Mouse (Mus musculus) forebrain, embryonic 14.5 days (tissue): Measurements from ENCODE around the gene Scamp4. TPM values are rescaled to one million over a fixed set of nuclear protein-coding genes. Genes with fewer than 3 reads are reported as not detected.

Experiments used
- ATAC-seq: fragments of 200-750 bp; cut with Nextera tagmentation; 2 replicates; pipeline ENCODE4 v1.8.0; 2017; ENCODE audit warnings: mild to moderate bottlenecking, moderate library complexity
- DNase-seq: peaks from one replicate; pipeline ENCODE4 v3.0.0-alpha.2; 2015; ENCODE audit warnings: low spot score
- H3K27ac ChIP-seq: fragments of 300-500 bp; sonication (generic); 2 replicates; pipeline ENCODE4 v1.5.1; 2014; ENCODE audit warnings: low read depth, mild to moderate bottlenecking, control low read depth, low read length, moderate library complexity
- H3K27me3 ChIP-seq: fragments of 300-500 bp; sonication (generic); replicated peaks from 2 replicates; pipeline ENCODE4 v1.6.1; 2014; ENCODE audit warnings: low read length, control low read depth, mixed read lengths; ENCODE audit not compliant: control insufficient read depth, insufficient read depth
- H3K36me3 ChIP-seq: fragments of 300-500 bp; sonication (generic); 2 replicates; pipeline ENCODE4 v1.6.1; 2014; ENCODE audit warnings: low read length, control low read depth; ENCODE audit not compliant: control insufficient read depth, insufficient read depth
- H3K4me1 ChIP-seq: fragments of 300-500 bp; sonication (generic); 2 replicates; pipeline ENCODE4 v1.6.1; 2014; ENCODE audit warnings: antibody characterized with exemption, low read length, control low read depth; ENCODE audit not compliant: control insufficient read depth, insufficient read depth
- H3K4me2 ChIP-seq: fragments of 300-500 bp; sonication (generic); 2 replicates; pipeline ENCODE4 v1.6.1; 2014; ENCODE audit warnings: mild to moderate bottlenecking, control low read depth, low read length
- H3K4me3 ChIP-seq: fragments of 300-500 bp; sonication (generic); 2 replicates; pipeline ENCODE4 v1.5.1; 2014; ENCODE audit warnings: low read depth, low read length, control low read depth
- H3K9ac ChIP-seq: fragments of 300-500 bp; sonication (generic); 2 replicates; pipeline ENCODE4 v1.6.1; 2014; ENCODE audit warnings: mild to moderate bottlenecking, low read length, control low read depth, moderate library complexity
- H3K9me3 ChIP-seq: fragments of 300-500 bp; sonication (generic); replicated peaks from 2 replicates; pipeline ENCODE4 v1.6.1; 2016; ENCODE audit warnings: low read length, control low read depth, mixed read lengths; ENCODE audit not compliant: control insufficient read depth
- WGBS: fragments of 180-500 bp; shearing (Covaris S2); extraction: QIAGEN DNeasy Blood & Tissue Kit; methylation state at CpG from one replicate; pipeline ENCODE4 v1.1.7; 2014; 5-methylcytosine and 5-hydroxymethylcytosine counted together
- polyA plus RNA-seq: library from polyadenylated mRNA; unstranded; fragments of >200 nt; fragmentation: Nextera tagmentation; extraction: Ambion mirVana; gene quantifications from 2 replicates; pipeline ENCODE4 v1.2.1, GENCODE M21; 2014

Scamp4 gene
- polyA plus RNA-seq, 1 experiment from 2014 or later: 57.7 TPM

- Histone ChIP-seq H3K4me3 (peak overlapping the region; percentile 75), H3K27me3 (no peaks in the 10 kb centered on the region), H3K9ac (peak overlapping the region; percentile 79), H3K27ac (peak overlapping the region; percentile 82), H3K36me3 (no peaks in the 10 kb centered on the region), H3K4me1 (peaks cover 24% of the 10 kb centered on the region), H3K9me3 (no peaks in the 10 kb centered on the region), H3K4me2 (peak overlapping the region; percentile 95)
- under 1% methylated on average over 66 of the region's 96 CpGs for WGBS
- peak; percentile 43 for DNase-seq
- peak; percentile 1; the same call in 1 of the 2 replicates for ATAC-seq
Observed at GRCm38 (mm10) chr10:80576351-80577194, 26.1 kb upstream of the Scamp4 start.

GRCm38 (mm10) chr10:80577195-80578130, 25.2 kb upstream of the Scamp4 start, which contains the start of gene Klf16:
Klf16 (minus strand) TSS chr10:80577321.
- H3K27me3 ChIP-seq: no peaks in the 10 kb centered on the region
- H3K27ac ChIP-seq: peak within 1 kb of the TSS; percentile 82
- ATAC-seq (peak; percentile 83), DNase-seq (peak; percentile 96)
- no peaks in the 10 kb centered on the region for H3K36me3 ChIP-seq
- under 1% methylated on average over 59 of the region's 97 CpGs for WGBS
- peak within 1 kb of the TSS; percentile 75 for H3K4me3 ChIP-seq
- peak within 1 kb of the TSS; percentile 95 for H3K4me2 ChIP-seq
- peak within 1 kb of the TSS; percentile 79 for H3K9ac ChIP-seq
- H3K9me3 ChIP-seq: no peaks in the 10 kb centered on the region
- peaks cover 24% of the 10 kb centered on the region for H3K4me1 ChIP-seq

- whole genome bisulfite sequencing: under 1% methylated on average over 29 of the region's 29 CpGs
- peaks cover 1% of the 10 kb centered on the region for H3K36me3 ChIP-seq
- peak overlapping the region; percentile 82; the same call in 1 of the 2 replicates for H3K27ac ChIP-seq
- H3K4me3 ChIP-seq: peak overlapping the region; percentile 75
- H3K4me2 ChIP-seq: peak overlapping the region; percentile 95
- H3K9ac ChIP-seq: peak overlapping the region; percentile 79
- H3K9me3 ChIP-seq: no peaks in the 10 kb centered on the region
- H3K4me1 ChIP-seq: peaks cover 24% of the 10 kb centered on the region
- H3K27me3 ChIP-seq: no peaks in the 10 kb centered on the region
- DNase-seq (peak; percentile 66), ATAC-seq (peak; percentile 32; the same call in 1 of the 2 replicates)
Observed at GRCm38 (mm10) chr10:80578131-80578750, 24.4 kb upstream of the Scamp4 start.

- Histone ChIP-seq H3K9me3 (no peaks in the 10 kb centered on the region), H3K27me3 (no peaks in the 10 kb centered on the region), H3K36me3 (peaks cover 8% of the 10 kb centered on the region), H3K27ac (no peak overlapping the region), H3K4me3 (no peak overlapping the region), H3K4me2 (peak overlapping the region; percentile 95; the same call in 1 of the 2 replicates), H3K4me1 (peaks cover 19% of the 10 kb centered on the region), H3K9ac (no peak overlapping the region)
- no peak for ATAC-seq
- 4% methylated on average over 8 of the region's 8 CpGs for WGBS
- peak; percentile 67 for DNase-seq
Observed at GRCm38 (mm10) chr10:80578911-80579310, 23.8 kb upstream of the Scamp4 start.

- Histone ChIP-seq H3K36me3 (peaks cover 18% of the 10 kb centered on the region), H3K9ac (no peak overlapping the region), H3K27me3 (no peaks in the 10 kb centered on the region), H3K4me2 (no peak overlapping the region), H3K27ac (no peak overlapping the region), H3K4me1 (0 out of 2 replicates have a peak, but pooled peaks cover 2% of the 10 kb centered on the region), H3K9me3 (no peaks in the 10 kb centered on the region), H3K4me3 (no peak overlapping the region)
- DNase-seq (no peak), ATAC-seq (no peak)
- WGBS: 82% methylated on average over 5 of the region's 5 CpGs
Observed at GRCm38 (mm10) chr10:80583047-80583446, 19.6 kb upstream of the Scamp4 start.

GRCm38 (mm10) chr10:80584045-80584488, 18.6 kb upstream of the Scamp4 start:
- Histone ChIP-seq H3K4me1 (peaks cover 3% of the 10 kb centered on the region), H3K27me3 (no peaks in the 10 kb centered on the region), H3K9ac (no peak overlapping the region), H3K36me3 (peaks cover 18% of the 10 kb centered on the region), H3K4me3 (no peak overlapping the region), H3K27ac (no peak overlapping the region), H3K9me3 (no peaks in the 10 kb centered on the region), H3K4me2 (no peak overlapping the region)
- no peak for DNase-seq
- no peak; the same call in 1 of the 2 replicates for ATAC-seq
- WGBS: 73% methylated on average over 12 of the region's 12 CpGs

GRCm38 (mm10) chr10:80584642-80585552, 17.8 kb upstream of the Scamp4 start:
- no peaks in the 10 kb centered on the region for H3K27me3 ChIP-seq
- DNase-seq (no peak), ATAC-seq (no peak)
- no peaks in the 10 kb centered on the region for H3K9me3 ChIP-seq
- H3K36me3 ChIP-seq: peaks cover 18% of the 10 kb centered on the region
- H3K27ac ChIP-seq: peak overlapping the region; percentile 6; the same call in 1 of the 2 replicates
- H3K9ac ChIP-seq: no peak overlapping the region
- WGBS: 75% methylated on average over 12 of the region's 12 CpGs
- H3K4me1 ChIP-seq: peaks cover 9% of the 10 kb centered on the region
- H3K4me2 ChIP-seq: no peak overlapping the region
- no peak overlapping the region for H3K4me3 ChIP-seq
